Mouse (Mus musculus) megakaryocyte, adult 5-6 weeks (primary cell): ENCODE results near the gene Cfap97d1. TPM values are rescaled to one million over a fixed set of nuclear protein-coding genes. Genes with fewer than 3 reads are reported as not detected.

Experiments used
- ATAC-seq: 2 replicates; pipeline ENCODE4 v1.8.0; 2016; ENCODE audit warnings: mild to moderate bottlenecking, inconsistent platforms; ENCODE audit not compliant: poor library complexity, severe bottlenecking
- total RNA-seq, 2 experiments: library from RNA; stranded (forward) in 1 of 2; stranded (reverse) in 1 of 2; fragments of 153-499, 151-499 nt in 1 of 2; fragments of 221-1000, 200-1000 nt in 1 of 2; gene quantifications; 2 replicates each; pipeline versions ENCODE4 v1.2.3 to v1.2.4; 2015 to 2017

Cfap97d1 gene
- total RNA-seq, 2 experiments from 2014 or later: not detected

DNA sequence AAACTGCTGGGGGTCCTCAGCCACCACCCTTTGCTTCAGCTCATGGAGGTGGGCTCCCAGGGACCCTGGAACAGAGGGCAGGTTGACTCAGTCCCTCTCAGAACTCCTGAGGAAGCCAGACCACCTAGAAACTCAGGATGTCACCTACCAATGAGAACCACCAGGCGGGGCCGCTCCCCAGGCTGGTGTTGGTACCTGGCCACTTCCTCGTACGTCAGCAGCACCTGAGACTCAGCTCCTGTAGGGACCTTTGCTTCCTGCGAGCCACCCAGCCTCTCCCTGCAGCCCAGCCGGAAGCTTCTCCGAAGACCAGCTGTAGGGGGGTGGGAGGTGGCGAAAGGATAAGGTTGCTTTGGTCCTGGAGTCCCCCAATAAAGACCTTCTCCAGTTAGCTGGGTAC is 24.3 kb downstream of the Cfap97d1 start:
- ATAC-seq: no peak

DNA sequence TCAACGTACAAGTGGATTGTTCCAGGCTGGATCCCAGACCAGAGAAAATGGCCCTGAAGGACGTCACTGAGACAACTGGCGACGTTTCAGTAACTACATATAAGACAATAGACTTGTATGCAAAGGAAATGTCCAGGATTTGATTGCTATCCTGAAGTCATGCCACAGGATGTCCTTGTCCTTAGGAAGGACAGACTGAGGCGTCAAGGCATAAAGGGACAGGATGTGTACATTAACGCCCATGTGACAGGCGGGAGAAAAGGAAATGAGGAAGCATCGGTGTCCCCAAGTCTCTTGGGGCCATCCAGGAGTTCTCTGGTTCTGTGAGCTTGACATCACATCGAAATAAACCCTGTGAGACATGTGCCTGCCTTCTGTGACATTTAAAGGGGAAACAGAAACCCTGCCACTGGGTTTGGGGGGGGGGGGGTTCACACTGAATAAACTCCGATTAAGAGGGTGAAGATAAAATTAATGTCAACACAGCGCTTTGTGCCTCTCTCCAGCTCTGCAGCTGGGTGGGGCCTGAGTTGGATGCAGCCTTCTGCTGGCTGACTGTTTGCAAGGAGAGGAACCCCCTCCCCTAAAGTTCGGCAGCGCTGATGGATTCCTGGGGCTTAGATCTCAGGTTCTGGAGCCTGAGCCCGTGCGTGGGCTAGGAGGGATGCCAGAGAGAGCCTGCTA is 25.0 kb downstream of the Cfap97d1 start:
- no peak for ATAC-seq

DNA sequence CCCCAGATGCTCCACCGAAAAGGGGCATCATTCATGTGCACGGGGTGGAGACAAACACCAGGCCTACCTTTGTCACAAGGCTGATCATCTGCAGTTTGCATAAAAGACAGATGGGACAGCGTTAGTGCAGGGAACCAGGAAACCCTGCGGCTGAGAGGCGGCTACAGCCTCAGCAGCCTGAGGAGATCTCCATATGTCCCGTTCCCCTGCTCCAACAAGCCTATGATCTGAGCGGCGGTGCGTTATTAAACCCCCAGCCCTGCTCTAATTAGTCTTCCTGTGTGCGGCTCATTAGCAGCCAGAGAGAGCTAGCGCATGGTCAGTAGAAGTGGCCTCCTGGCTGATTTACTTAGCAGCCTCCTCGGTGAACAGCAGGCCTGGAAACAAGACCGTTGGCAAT is 26.1 kb downstream of the Cfap97d1 start:
- ATAC-seq: no peak

DNA sequence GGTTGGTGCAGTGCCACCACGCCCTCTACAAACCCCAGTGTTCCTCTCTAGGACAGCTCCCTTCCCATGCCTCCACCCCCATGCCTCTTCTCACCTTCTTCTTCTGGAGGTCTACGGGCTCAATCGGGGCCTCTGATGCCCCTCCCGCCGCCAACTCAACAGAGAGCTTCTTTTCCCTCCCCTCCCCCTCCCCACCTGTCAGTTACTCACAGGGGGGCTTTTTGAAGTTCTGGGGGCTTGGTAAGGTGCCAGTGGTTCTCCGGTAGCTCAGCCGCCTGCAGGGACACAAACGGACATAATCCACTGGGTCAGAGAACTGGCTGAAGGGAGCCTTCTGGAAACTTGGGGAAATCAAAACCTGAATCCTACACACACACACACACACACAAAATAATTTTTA is 27.4 kb downstream of the Cfap97d1 start:
- no peak for ATAC-seq

DNA sequence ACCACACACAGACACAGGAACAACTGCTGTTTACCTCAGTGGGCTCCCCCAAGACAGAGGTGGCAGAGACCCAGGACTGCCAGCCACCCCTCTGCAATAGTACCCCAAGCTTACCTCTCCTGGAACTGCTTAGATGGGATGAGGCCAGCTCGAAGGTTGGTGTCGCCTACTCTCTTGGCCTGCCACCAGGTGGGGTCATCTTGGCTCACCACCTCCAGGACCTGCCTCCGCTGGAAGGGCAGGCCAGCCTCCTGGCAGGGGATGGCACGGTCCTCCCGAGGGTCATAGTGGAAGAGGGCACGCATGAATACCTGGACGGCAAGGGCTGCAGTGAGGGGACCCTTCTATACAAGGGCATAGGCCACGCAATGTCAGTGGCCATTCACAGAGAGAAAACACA is 29.1 kb downstream of the Cfap97d1 start:
- ATAC-seq: no peak

DNA sequence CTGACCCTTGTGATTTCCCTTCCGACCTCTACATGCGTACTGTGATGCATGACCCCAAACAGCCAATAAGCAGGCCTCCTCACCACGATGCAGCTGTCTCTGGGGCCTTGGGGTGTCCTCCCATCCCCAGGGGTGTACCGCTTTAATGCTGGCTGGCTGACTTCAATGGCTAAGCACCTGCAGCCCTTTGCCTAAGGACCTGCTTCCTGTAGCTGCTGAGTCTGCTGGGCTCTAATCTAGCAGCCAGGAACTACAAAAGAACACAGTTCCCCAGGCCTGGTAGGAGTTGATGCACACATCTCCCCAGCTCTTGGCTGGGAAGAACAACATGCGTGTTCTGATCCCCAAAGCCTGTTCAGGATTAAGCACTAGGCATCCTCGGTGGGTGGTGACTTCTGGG is 31.4 kb downstream of the Cfap97d1 start:
- ATAC-seq: no peak

DNA sequence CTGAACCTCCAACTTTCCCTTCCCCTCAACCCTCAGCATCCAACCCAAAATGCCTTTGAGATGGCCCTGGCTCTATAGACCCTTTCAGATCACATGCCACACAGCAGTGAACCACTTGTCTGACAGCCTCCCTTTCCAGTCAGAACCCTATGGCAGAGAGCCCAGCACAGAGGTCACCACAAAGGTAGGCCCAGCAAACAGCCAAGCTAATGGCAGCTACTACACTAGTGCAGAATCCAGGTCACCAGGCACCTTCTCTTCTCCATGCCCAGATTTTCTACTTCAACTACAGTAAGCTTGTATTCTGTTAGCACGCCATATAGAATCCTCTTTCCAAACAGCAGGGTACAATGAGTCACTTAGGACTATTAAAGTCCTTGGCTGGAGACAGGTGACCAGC is 32.1 kb downstream of the Cfap97d1 start:
- no peak for ATAC-seq

DNA sequence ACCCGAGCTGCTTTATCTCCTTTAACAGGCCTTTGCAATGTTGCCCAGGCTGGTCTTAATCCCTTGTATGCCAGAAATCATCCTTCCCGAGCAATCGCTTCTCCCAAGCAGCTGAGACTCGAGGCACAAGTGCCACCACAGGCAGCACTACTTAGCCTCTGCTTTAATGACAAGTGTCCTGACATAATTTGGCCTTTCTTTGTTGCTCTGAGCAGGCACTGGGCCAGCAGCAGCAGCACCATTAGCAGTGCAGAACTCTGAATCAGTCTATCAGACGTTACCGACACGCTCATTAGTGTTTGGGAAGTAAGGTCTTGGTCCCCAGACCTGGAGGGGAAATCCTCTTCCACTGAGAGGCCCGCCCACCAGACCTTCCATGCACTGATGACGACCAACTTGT is 35.7 kb downstream of the Cfap97d1 start:
- no peak for ATAC-seq

DNA sequence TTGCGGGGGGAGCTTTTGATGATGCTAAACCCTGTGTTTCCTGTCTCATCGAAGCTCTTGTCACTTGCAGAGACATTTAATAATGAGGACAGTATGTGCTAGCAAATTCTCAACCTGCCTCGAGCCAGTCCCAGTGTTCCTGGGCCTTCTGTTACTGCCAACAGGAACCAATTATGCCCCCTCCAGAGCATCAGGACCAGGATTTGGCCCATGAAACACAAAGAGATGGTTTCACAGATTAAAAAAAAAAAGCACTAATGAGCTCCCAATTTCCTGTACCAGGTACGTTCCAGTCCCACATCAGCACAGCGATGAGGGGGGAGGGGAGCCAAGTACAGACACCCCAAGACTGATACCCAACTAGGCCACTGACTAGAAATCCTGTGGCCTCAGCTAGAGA is 37.1 kb downstream of the Cfap97d1 start:
- ATAC-seq: no peak

DNA sequence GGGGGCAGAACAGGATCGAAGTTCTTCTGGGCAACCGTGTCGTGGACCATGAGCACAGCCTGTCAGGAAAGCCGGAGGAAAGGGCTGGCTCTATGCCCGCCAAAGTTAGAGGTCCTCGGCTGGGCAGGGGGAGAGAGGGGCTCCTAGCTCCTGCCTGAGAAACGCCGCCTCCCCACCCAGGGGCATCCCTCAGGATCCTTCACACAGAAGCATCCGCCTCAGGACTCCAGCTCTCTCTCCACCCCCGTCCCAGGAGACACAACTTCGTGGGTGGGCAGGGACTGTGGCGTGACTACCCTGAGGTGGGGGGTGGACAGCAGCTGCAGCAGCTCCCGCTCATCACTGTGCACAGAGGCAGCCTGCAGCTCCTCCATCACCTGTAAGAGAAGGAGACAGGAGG is 39.3 kb downstream of the Cfap97d1 start:
- ATAC-seq: no peak

DNA sequence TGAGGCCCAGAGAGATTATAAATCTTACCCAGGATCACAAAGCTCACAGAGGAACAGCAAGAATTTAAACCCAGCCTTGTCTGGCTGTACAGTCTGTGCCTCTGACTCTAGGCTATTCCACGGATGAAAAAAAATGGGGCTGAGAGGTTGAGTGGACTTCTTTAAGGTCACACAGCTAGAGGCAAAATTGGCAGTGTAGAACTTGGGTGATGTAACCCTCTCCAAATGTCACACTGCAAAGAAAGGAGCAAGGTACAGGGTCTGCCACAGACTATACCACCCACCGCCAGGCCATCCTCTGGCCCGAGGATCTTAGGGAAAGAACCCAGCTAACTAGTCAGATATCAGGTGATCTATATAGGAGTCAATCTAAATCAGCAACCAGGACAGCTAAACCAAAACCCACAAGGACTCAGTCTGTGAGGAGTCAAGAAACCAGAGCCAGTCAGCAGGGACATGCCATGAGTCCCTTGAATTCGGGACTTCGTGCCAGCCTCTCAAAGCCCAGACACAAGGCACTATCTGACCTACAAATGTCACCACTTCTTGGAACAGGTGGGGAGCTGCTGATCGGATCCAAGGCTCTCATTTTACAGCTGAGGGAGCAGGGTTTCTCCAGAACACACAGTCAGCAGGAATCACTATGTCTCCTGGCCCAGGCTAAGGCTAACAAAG is 40.1 kb downstream of the Cfap97d1 start:
- no peak for ATAC-seq

DNA sequence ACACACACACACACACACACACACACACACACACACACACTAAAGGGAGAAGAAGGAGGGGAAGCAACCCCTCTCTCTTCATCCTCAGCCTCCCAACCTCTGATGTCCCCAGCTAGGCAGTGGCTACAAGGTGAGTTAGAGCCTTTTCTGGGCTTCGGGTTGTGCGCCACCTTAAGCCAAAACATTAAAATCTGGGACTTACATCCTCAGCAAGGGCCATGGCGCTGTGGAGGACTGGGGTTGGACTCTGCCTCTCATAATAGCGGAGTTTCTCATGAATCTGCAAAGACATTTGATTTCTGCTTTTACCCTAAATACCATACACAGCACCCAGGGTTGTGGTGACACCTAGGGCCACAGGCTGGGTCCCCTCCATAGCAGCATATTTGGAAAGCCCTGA is 40.8 kb downstream of the Cfap97d1 start:
- no peak for ATAC-seq

DNA sequence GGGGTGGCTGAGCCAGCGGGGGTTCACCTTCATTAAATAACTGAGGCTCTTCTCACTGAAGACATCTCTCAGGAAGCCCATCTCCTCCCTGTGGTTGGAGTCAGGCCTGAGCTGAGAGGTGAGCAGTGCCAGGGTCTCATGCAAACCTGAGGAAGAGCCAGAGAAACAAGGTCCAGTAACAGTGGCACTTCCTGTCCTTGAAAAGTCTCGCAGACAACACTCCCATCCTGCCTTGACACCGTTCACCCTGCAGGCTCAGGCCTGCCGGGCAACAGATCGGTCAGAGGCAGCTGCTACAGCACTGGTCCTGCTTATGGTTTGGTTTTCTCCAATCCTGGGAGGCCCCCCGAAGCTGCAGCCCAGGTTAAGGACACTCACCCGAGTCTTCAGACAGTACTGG is 41.3 kb downstream of the Cfap97d1 start:
- no peak for ATAC-seq

DNA sequence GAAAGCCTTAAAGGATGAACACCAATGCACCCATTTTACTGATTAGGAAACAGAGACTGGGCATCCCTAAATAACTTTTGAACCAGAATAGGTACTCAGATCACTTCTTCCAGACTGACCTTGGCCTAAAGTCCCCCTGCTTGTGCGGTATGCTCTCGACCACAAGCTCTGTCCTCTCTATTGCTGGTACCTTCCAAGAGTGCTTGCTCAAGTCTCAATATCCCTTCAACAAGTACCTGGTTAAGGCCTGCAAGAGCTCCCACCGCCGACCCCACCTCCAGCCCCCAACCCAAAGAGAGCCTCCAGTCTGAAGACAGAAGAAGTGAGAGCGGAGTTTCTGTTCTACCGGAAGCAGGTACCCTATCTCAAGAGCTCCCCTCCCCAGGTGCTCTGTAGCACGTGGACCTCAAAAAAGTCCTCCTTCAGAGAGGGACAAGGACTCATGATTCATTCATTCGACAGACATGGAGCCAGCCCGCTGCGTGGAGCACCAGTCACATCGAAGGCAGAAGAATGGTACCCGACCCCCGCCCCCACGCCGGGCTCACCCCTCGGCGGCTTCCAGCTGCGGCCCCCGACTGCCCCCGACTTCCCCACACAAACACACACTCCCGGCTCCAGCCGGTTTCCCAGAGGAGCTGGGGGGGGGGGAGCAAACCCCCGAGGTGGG is 42.0 kb downstream of the Cfap97d1 start:
- no peak for ATAC-seq

DNA sequence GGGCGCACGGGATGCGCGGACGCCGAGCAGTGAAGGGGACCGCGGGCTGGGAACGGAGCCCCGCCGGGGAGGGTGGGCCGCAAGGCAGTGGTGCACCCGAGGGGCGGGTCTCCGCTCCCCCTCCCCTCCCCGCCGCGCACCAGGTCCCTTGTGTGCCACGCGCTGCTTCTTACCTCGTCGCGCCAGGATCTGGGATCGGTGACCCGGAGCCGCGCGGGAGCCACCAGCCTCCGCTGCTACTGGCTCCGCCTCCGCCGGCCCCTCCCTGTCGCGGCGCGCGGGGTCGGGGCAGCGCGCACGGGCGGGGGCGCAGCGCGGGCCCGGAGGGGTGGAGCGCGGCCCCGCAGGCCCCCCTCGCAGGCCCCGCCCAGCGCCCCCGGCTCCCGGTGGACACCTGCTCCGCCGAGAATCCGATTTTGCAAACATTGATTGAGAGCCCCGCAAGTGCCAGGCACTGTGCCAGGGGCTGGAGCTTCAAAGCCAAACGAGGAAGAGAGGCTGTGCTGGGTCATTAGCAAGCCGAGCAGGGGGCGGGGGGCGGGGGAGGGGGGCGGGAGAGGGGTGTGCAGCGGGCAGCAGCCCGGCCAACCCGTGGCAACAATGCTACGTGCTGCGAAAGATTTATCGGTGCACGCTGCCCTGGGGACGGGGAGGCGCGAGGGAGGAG is 42.7 kb downstream of the Cfap97d1 start:
- ATAC-seq: no peak

DNA sequence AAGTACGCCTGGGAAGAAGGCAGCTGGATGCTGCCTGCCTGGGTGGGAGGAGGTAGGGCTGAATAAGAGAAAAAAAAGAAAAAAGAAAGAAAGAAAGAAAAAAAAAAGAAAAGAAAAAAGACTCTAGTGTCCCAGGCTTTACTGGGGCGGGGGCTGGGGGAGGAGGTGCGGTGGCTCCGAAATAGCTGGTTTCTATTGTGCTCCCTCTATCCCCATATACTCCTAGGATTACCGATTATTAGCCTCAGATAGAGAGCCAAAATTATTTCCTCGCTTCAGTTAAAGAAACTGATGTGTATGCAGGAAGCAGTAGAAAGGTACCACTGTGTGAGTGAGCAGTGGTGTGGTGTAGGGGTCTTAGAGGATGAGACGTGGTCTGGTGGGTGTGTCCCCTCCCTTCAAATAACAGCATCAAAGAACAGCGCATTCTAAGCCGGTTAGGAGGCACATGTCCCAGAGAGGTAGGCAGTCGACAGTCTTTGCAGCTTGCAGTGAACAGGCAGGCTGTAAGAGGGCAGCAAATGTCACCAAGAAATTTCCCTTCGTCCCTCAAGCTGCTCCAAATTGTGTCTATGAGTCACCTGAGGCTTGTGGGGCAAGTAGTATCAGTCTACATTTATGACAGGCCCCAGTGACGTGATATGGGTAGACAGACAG is 43.4 kb downstream of the Cfap97d1 start:
- ATAC-seq: no peak

DNA sequence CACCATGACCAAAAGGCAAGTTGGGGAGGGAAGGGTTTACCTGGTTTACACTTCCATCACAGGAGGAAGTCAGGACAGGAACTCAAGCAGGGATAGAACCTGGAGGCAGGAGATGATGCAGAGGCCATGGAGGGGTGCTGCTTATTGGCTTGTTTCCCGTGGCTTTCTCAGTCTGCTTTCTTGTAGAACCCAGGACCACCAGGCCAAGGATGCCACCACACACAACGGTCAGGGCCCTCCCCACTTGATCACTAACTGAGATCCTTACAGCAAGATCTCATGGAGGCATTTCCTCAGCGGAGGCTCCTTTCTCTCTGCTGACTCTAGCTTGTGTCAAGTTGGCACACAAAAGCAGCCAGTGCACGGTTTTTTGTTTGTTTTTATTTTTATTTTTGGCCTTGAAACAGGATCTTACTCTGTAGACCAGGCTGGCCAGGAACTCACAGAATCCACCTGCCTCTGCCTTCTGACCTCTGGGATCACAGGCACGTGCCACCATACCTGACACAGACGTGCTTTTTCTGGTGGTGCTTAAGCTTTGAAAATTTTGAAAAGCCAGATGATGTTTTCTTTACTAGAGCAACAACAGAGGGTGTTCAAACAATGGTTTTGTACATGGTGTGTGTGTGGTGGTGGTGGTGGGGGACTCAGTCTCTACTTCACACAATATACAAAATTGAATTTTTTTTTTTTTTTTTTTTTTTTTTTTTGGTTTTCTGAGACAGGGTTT is 44.2 kb downstream of the Cfap97d1 start, which contains the start of gene Mpp3:
Mpp3 (minus strand) TSS at position 375 of the 730 bp plus-strand sequence.
- ATAC-seq: no peak

DNA sequence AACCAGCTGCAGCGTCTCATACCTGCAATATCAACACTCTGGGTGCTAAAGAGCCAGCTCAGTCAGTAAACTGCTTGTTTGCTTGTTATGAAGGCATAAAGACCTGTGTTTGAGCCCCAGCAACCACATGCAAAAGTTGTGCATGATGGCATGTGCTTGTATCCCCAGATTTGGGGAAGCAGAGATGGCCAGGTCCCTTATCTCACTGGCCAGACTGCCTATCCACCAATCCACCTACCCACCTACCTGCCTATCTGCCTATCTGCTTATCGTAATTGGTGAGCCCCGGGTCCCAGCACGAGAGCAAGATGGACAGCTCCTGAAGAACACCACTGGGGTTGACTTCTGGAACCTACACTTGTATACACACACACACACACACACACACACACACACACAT is 45.2 kb downstream of the Cfap97d1 start:
- no peak for ATAC-seq

DNA sequence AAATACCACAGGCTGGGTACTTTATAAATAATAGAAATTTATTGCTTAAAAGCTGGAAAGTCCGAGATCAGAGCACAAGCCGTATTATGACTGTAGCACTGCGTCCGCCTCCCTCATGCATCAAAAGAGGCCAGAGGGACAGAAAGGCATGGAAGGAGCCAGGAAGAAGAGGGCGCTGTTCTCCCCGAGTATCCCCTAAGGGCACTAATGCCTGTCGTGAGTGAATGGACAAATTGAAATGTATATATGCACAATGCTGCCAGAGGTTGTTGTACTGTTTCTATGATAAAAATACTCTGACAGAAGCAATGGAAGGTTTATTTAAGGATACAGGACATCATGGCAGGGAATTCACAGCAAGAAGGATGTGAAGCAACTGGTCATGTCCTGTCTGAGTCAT is 45.9 kb downstream of the Cfap97d1 start:
- no peak for ATAC-seq

DNA sequence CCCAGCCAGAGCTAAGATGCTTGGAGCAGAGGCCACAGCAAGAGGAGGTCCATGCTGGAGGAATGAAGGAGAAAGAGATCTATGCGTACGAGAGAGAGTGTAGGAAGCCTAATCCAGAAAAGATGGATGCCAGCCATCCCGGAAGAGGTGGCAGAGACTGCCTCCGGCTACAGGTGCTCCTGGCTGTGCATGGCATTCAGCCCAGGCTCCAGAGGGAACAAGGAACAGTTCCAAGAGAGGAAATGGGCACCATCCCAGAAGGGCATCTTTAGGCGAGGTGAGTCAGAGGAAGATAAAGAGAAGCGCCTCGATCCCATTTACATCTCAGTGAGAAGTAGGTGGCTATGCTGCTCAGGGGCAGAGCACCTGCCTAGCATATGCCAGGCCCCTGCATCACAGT is 47.1 kb downstream of the Cfap97d1 start:
- ATAC-seq: no peak
